Mouse (Mus musculus) spleen, adult 18-20 months (tissue): ENCODE measurements around the gene Arhgef6.

Source experiments
- DNase-seq, 2 experiments: peaks; one replicate each; pipeline ENCODE4 v3.0.0; 2022; ENCODE audit warnings: mixed read lengths in 2 of 2

The Arhgef6 gene

DNA sequence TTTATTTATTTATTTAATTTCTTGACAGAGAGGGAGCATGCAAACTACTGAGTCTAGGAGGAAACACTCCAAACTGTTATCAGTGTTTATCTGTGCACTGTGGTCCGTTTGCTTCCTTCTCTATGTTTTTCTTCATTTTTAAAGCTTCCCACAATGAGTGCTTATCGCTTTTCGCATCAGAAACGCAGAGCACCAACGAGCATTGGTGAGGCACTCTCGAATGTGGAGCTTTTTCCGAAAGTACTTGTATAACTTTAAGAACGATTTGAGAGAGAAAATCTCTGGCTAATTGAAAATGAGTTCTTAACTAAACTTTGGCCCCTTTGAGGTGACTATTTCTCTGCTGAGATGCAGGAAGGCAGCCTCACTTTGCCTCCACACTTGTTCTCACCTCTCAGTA lies 151.2 kb downstream of the Arhgef6 start:
- no peak for DNase-seq

DNA sequence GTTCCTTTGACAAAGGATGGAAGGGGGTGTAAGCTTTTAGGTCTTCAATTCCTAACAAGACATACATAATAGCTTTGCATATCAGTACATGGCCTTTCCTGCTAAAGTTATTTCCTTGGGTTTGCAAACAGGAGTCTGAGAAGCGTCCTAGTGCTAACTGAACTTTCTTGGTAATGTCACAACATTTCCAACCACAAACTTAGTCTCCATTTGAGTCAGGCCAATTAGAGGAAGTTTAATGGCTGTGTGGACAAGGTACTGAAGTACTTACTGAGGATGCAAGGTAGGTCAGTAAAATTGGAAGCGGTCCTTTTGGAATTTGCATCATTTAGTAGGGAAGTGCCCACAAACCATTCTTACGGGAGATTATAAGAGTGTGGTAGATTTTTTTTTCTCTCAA lies 155.2 kb downstream of the Arhgef6 start:
- no peak for DNase-seq

DNA sequence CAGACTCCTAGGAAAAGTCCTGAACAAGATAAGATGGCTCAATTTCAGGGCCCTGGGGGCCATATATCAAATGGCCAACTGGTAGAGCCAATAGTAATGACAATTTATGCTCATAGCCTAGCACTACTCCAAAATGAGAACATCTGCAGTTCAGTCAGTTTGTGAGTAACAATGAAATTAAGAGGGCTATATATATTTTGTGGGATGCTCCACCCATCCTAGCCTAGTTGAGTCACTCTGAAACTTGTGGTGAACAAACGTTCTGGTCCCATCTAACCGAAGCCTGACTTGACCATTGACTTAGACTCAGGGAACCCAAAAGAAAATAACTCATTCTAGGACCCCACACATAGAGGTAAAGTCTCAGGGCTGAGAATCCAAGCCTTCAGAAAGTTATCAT lies 156.1 kb downstream of the Arhgef6 start:
- no peak for DNase-seq
